ENCODE assay signal across 19 mouse cellular contexts in the genomic region with DNA sequence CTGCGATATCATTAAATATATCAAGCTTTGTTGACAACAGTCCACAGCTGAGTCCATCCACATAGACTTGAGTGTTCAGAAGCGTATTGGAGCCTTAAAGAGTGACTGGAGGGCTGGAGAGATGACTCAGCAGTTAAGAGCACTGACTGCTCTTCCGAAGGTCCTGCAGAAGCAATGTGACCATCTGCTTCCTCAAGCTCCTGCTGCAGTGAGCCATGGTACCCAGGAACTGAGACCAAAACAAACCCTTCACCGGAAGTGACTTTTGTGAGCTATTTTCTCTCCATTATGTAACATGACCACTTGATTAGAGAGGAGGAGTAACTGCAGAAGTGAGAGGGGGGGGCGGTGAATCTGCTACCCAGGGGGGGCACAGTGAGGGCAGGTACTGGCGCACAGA. TPM values are rescaled to one million over a fixed set of nuclear protein-coding genes. Genes with fewer than 3 reads are reported as not detected.
A peak's percentile ranks its signal among the peaks of the same experiment; 100 is the strongest.
DNase-seq lines count a peak whose midpoint lies in the region; ATAC-seq and TF ChIP-seq lines count a peak whose summit lies in the region.
"Had no signal": no experiment of that assay in that cellular context is flagged by ENCODE, and none has a peak within 500 bp of the region (broad histone marks: within the 10 kb centered on the region; RNA-seq: fewer than 3 reads in every experiment).

No protein-coding gene starts in this region.

- H3K27me3 ChIP-seq in embryonic facial prominence, embryonic 14.5 days (replicated peaks; ENCODE audit: control insufficient read depth, insufficient read depth, low read length) = no peaks in the 10 kb centered on the region
- peaks cover 6% of the 10 kb centered on the region; the same call in 1 of the 2 replicates for H3K27me3 ChIP-seq in embryonic facial prominence, embryonic 10.5 days (replicated peaks; ENCODE audit: low read depth, poor library complexity, severe bottlenecking)
- no peaks in the 10 kb centered on the region for H3K27me3 ChIP-seq in liver, embryonic 15.5 days
- H3K27me3 ChIP-seq in liver, embryonic 11.5 days (replicated peaks; ENCODE audit: control insufficient read depth, insufficient read depth, low read length) = no peaks in the 10 kb centered on the region
- no peaks in the 10 kb centered on the region for H3K27me3 ChIP-seq in ES-Bruce4 (ENCODE audit: control insufficient read depth, insufficient read depth, low read length, poor library complexity, severe bottlenecking)
- H3K27me3 ChIP-seq in midbrain, embryonic 16.5 days (ENCODE audit: control insufficient read depth, insufficient read depth, low read depth, low read length) = no peaks in the 10 kb centered on the region
- H3K27me3 ChIP-seq: hindbrain, embryonic 15.5 days; midbrain, embryonic 12.5 days had no signal

- H3K4me3 ChIP-seq in embryonic facial prominence, embryonic 14.5 days (ENCODE audit: low read depth, low read length) = no peak overlapping the region
- H3K4me3 ChIP-seq in embryonic facial prominence, embryonic 10.5 days = no peak overlapping the region
- H3K4me3 ChIP-seq in liver, embryonic 15.5 days (replicated peaks) = no peak overlapping the region
- no peak overlapping the region for H3K4me3 ChIP-seq in liver, embryonic 11.5 days (ENCODE audit: low read depth, low read length)
- peak overlapping the region; percentile 20; the same call in 1 of the 2 replicates for H3K4me3 ChIP-seq in ES-Bruce4 (ENCODE audit: low read depth, low read length)
- H3K4me3 ChIP-seq in midbrain, embryonic 16.5 days (ENCODE audit: low read depth, low read length) = no peak overlapping the region
- H3K4me3 ChIP-seq: hindbrain, embryonic 15.5 days; midbrain, embryonic 12.5 days had no signal

- no peak for TF ChIP-seq CTCF in ES-Bruce4 (IDR thresholded peaks at IDR 0.05; ENCODE audit: low read depth, low read length)

- no peak for TF ChIP-seq POLR2A in ES-Bruce4 (IDR thresholded peaks at IDR 0.05; ENCODE audit: insufficient read depth, low read length)

- peaks cover 4% of the 10 kb centered on the region; the same call in 1 of the 2 replicates for H3K4me1 ChIP-seq in embryonic facial prominence, embryonic 14.5 days (ENCODE audit: control insufficient read depth, insufficient read depth, low read length)
- H3K4me1 ChIP-seq in embryonic facial prominence, embryonic 10.5 days = peaks cover 38% of the 10 kb centered on the region
- 0 out of 2 replicates have a peak, but pooled peaks cover 4% of the 10 kb centered on the region for H3K4me1 ChIP-seq in liver, embryonic 15.5 days (replicated peaks)
- no peaks in the 10 kb centered on the region for H3K4me1 ChIP-seq in liver, embryonic 11.5 days (replicated peaks; ENCODE audit: control insufficient read depth, insufficient read depth, low read length)
- H3K4me1 ChIP-seq in ES-Bruce4 (ENCODE audit: control insufficient read depth, insufficient read depth, low read length) = no peaks in the 10 kb centered on the region
- H3K4me1 ChIP-seq in midbrain, embryonic 16.5 days (ENCODE audit: control insufficient read depth, insufficient read depth, low read length) = peaks cover 12% of the 10 kb centered on the region

- no peak for TF ChIP-seq EP300 in ES-Bruce4 (IDR thresholded peaks at IDR 0.05; ENCODE audit: insufficient read depth, low read depth, low read length)

- H3K27ac ChIP-seq in embryonic facial prominence, embryonic 14.5 days (replicated peaks; ENCODE audit: low read depth, low read length) = no peak overlapping the region
- no peak overlapping the region for H3K27ac ChIP-seq in embryonic facial prominence, embryonic 10.5 days (replicated peaks)
- no peak overlapping the region for H3K27ac ChIP-seq in liver, embryonic 15.5 days (replicated peaks)
- H3K27ac ChIP-seq in liver, embryonic 11.5 days (ENCODE audit: low read depth, low read length) = no peak overlapping the region
- peak overlapping the region; percentile 75 for H3K27ac ChIP-seq in ES-Bruce4 (ENCODE audit: insufficient read depth, low read length)
- H3K27ac ChIP-seq in midbrain, embryonic 16.5 days (ENCODE audit: low read length) = no peak overlapping the region
- H3K27ac ChIP-seq: hindbrain, embryonic 15.5 days; midbrain, embryonic 12.5 days had no signal

- ATAC-seq in embryonic facial prominence, embryonic 14.5 days (ENCODE audit: low read depth) = no peak
- peak; percentile 31; the same call in 1 of the 2 replicates for ATAC-seq in liver, embryonic 15.5 days (ENCODE audit: insufficient read depth)
- no peak for ATAC-seq in liver, embryonic 11.5 days (replicated peaks; ENCODE audit: low FRiP score)
- peak; percentile 77 for ATAC-seq in megakaryocyte progenitor cell, adult 5-6 weeks (replicated peaks; ENCODE audit: poor library complexity)
- ATAC-seq in midbrain, embryonic 16.5 days = no peak

- no peaks in the 10 kb centered on the region for H3K9me3 ChIP-seq in embryonic facial prominence, embryonic 14.5 days (ENCODE audit: control insufficient read depth, low read length)
- no peaks in the 10 kb centered on the region for H3K9me3 ChIP-seq in embryonic facial prominence, embryonic 10.5 days
- H3K9me3 ChIP-seq in liver, embryonic 15.5 days (replicated peaks) = no peaks in the 10 kb centered on the region
- no peaks in the 10 kb centered on the region for H3K9me3 ChIP-seq in liver, embryonic 11.5 days (ENCODE audit: control insufficient read depth, low read length)
- H3K9me3 ChIP-seq in ES-Bruce4 (replicated peaks; ENCODE audit: control insufficient read depth, insufficient read depth, low read length, poor library complexity, severe bottlenecking) = no peaks in the 10 kb centered on the region
- no peaks in the 10 kb centered on the region for H3K9me3 ChIP-seq in midbrain, embryonic 16.5 days (replicated peaks; ENCODE audit: control insufficient read depth, low read length, poor library complexity, severe bottlenecking)
- H3K9me3 ChIP-seq: hindbrain, embryonic 15.5 days; midbrain, embryonic 12.5 days had no signal

- WGBS in embryonic facial prominence, embryonic 14.5 days = 48% methylated on average over 6 of the region's 6 CpGs
- 65% methylated on average over 6 of the region's 6 CpGs for WGBS in embryonic facial prominence, embryonic 10.5 days
- WGBS in liver, embryonic 15.5 days (ENCODE audit: insufficient replicate concordance) = 29% methylated on average over 6 of the region's 6 CpGs
- WGBS in liver, embryonic 11.5 days = 51% methylated on average over 6 of the region's 6 CpGs
- 73% methylated on average over 6 of the region's 6 CpGs for WGBS in midbrain, embryonic 16.5 days

- H3K36me3 ChIP-seq in embryonic facial prominence, embryonic 14.5 days (ENCODE audit: control insufficient read depth, insufficient read depth, low read length) = no peaks in the 10 kb centered on the region
- H3K36me3 ChIP-seq in embryonic facial prominence, embryonic 10.5 days (replicated peaks) = no peaks in the 10 kb centered on the region
- H3K36me3 ChIP-seq in liver, embryonic 15.5 days (replicated peaks) = no peaks in the 10 kb centered on the region
- no peaks in the 10 kb centered on the region for H3K36me3 ChIP-seq in liver, embryonic 11.5 days (ENCODE audit: control insufficient read depth, insufficient read depth, low read length)
- no peaks in the 10 kb centered on the region for H3K36me3 ChIP-seq in ES-Bruce4 (ENCODE audit: control insufficient read depth, insufficient read depth, low read length, poor library complexity, severe bottlenecking)
- H3K36me3 ChIP-seq in midbrain, embryonic 16.5 days (ENCODE audit: control insufficient read depth, insufficient read depth, low read length) = no peaks in the 10 kb centered on the region
- H3K36me3 ChIP-seq: hindbrain, embryonic 15.5 days; midbrain, embryonic 12.5 days had no signal

- DNase-seq in embryonic facial prominence, embryonic 14.5 days (ENCODE audit: low spot score) = peak; percentile 24
- DNase-seq in embryonic facial prominence, embryonic 10.5 days (ENCODE audit: low spot score) = no peak
- no peak for DNase-seq in liver, embryonic 11.5 days (ENCODE audit: low spot score)
- DNase-seq in ovary, adult 18-20 months (ENCODE audit: low spot score) = no peak
- DNase-seq: embryo, embryonic 11 days; lung, adult 18-20 months; thymus, adult 18-20 months had no signal

- H3K4me2 ChIP-seq in embryonic facial prominence, embryonic 14.5 days (ENCODE audit: low read depth, low read length) = no peak overlapping the region
- no peak overlapping the region for H3K4me2 ChIP-seq in liver, embryonic 15.5 days
- H3K4me2 ChIP-seq in liver, embryonic 11.5 days = no peak overlapping the region
- H3K4me2 ChIP-seq in midbrain, embryonic 16.5 days (ENCODE audit: low read length) = no peak overlapping the region
- H3K4me2 ChIP-seq: hindbrain, embryonic 15.5 days; midbrain, embryonic 12.5 days had no signal

- no peak overlapping the region for H3K9ac ChIP-seq in embryonic facial prominence, embryonic 14.5 days (ENCODE audit: low read depth, low read length)
- no peak overlapping the region for H3K9ac ChIP-seq in liver, embryonic 15.5 days
- H3K9ac ChIP-seq in liver, embryonic 11.5 days (ENCODE audit: low read depth, low read length) = no peak overlapping the region
- H3K9ac ChIP-seq in ES-Bruce4 (ENCODE audit: low read depth, poor library complexity, severe bottlenecking) = peak overlapping the region; percentile 61; the same call in 1 of the 2 replicates
- no peak overlapping the region for H3K9ac ChIP-seq in midbrain, embryonic 16.5 days (ENCODE audit: low read depth, low read length)
- H3K9ac ChIP-seq: hindbrain, embryonic 15.5 days; midbrain, embryonic 12.5 days had no signal

RNA-seq across cellular contexts. Expression of a gene that starts 39.3 kb away (rescaled TPM):
- polyA plus RNA-seq in embryonic facial prominence, embryonic 14.5 days (2014; fragmentation: Nextera tagmentation; extraction: Ambion mirVana) = not detected in 2 replicates
- not detected in 2 replicates for polyA plus RNA-seq in embryonic facial prominence, embryonic 10.5 days (2016; fragmentation: Nextera tagmentation; extraction: Ambion mirVana)
- not detected in 2 replicates for polyA plus RNA-seq in liver, embryonic 15.5 days (2015; fragmentation: Nextera tagmentation; extraction: Ambion mirVana)
- polyA plus RNA-seq in liver, embryonic 11.5 days (2014; fragmentation: Nextera tagmentation; extraction: Ambion mirVana) = not detected in 2 replicates
- polyA plus RNA-seq in ES-Bruce4 (2011; ENCODE audit: insufficient read depth, insufficient read length, low read depth, missing spikeins) = not detected in 2 replicates
- total RNA-seq in megakaryocyte progenitor cell, adult 5-6 weeks (2015) = not detected in 2 replicates
- not detected in 2 replicates for total RNA-seq in megakaryocyte progenitor cell, adult 5-6 weeks (2017)
- polyA plus RNA-seq in midbrain, embryonic 16.5 days (2015; fragmentation: Nextera tagmentation; extraction: Ambion mirVana) = not detected in 2 replicates
- total RNA-seq: gastrocnemius, adult 8-10 months; left cerebral cortex, postnatal 25 days had no signal
- polyA plus RNA-seq: C2C12; heart, embryonic 14.5 days; hindbrain, embryonic 15.5 days; large intestine, adult 2 months; midbrain, embryonic 12.5 days; neural tube, embryonic 14.5 days had no signal

RNA-seq across cellular contexts. Expression of a gene that starts 54.7 kb away (rescaled TPM):
- polyA plus RNA-seq in embryonic facial prominence, embryonic 14.5 days (2014; fragmentation: Nextera tagmentation; extraction: Ambion mirVana) = 51.2 and 58.4 TPM in 2 replicates
- polyA plus RNA-seq in embryonic facial prominence, embryonic 10.5 days (2016; fragmentation: Nextera tagmentation; extraction: Ambion mirVana) = 35.5 and 45.6 TPM in 2 replicates
- 0.75 and 0.92 TPM in 2 replicates for polyA plus RNA-seq in liver, embryonic 15.5 days (2015; fragmentation: Nextera tagmentation; extraction: Ambion mirVana)
- 7.4 and 7.7 TPM in 2 replicates for polyA plus RNA-seq in liver, embryonic 11.5 days (2014; fragmentation: Nextera tagmentation; extraction: Ambion mirVana)
- 3.5 and 3.9 TPM in 2 replicates for polyA plus RNA-seq in ES-Bruce4 (2011; ENCODE audit: insufficient read depth, insufficient read length, low read depth, missing spikeins)
- 0.10 and 0.22 TPM in 2 replicates for total RNA-seq in megakaryocyte progenitor cell, adult 5-6 weeks (2015)
- total RNA-seq in megakaryocyte progenitor cell, adult 5-6 weeks (2017) = 0.25 and 0.54 TPM in 2 replicates
- polyA plus RNA-seq in midbrain, embryonic 16.5 days (2015; fragmentation: Nextera tagmentation; extraction: Ambion mirVana) = 50.3 and 50.9 TPM in 2 replicates

Comparison
In these comparisons a context has a peak if more than half of its experiments do, and no peak if none do; other contexts are left out.
1. ATAC-seq: peak in liver, embryonic 15.5 days (single experiment) and megakaryocyte progenitor cell, adult 5-6 weeks (single experiment); none in embryonic facial prominence, embryonic 14.5 days (single experiment), liver, embryonic 11.5 days (single experiment) and midbrain, embryonic 16.5 days (single experiment).